Mouse (Mus musculus) CH12.LX (cell line): ENCODE measurements around the gene Kalrn. TPM values are rescaled to one million over a fixed set of nuclear protein-coding genes. Genes with fewer than 3 reads are reported as not detected.

Source experiments
- DNase-seq: peaks from one replicate; pipeline ENCODE4 v3.0.0-alpha.2; 2013; ENCODE audit errors: extremely low read depth
- H3K27ac ChIP-seq: 2 replicates; pipeline ENCODE4 v1.5.1; 2012; ENCODE audit warnings: low read depth, mild to moderate bottlenecking, control low read depth, moderate library complexity; ENCODE audit not compliant: insufficient read depth
- H3K27me3 ChIP-seq: replicated peaks from 2 replicates; pipeline ENCODE3; 2012; ENCODE audit warnings: inconsistent platforms
- H3K36me3 ChIP-seq, 2 experiments: replicated peaks in 1 of 2; 2 replicates each; pipeline versions ENCODE3 to v1.6.1; 2012; ENCODE audit warnings: inconsistent platforms in 1 of 2, low read length in 1 of 2, mild to moderate bottlenecking in 1 of 2, mixed read lengths in 1 of 2, moderate library complexity in 1 of 2; ENCODE audit not compliant: control insufficient read depth in 1 of 2, insufficient read depth in 1 of 2
- H3K4me1 ChIP-seq, 2 experiments: 2 replicates each; pipeline ENCODE4 v1.6.1; 2012; ENCODE audit warnings: inconsistent platforms in 1 of 2, moderate library complexity in 1 of 2; ENCODE audit not compliant: insufficient read depth in 2 of 2, control insufficient read depth in 1 of 2
- H3K4me2 ChIP-seq: 2 replicates; pipeline ENCODE4 v1.6.1; 2012; ENCODE audit warnings: low read depth, mild to moderate bottlenecking, control low read depth; ENCODE audit not compliant: poor library complexity, insufficient read depth, severe bottlenecking
- H3K4me3 ChIP-seq, 3 experiments: fragments of 150-350 bp in 1 of 3; sonication (generic) in 1 of 3; replicated peaks in 1 of 3; 2 replicates each; pipeline versions ENCODE3 to v1.5.1; 2011 to 2012; ENCODE audit warnings: low read depth in 2 of 3, low read length in 2 of 3, mild to moderate bottlenecking in 2 of 3, moderate library complexity in 2 of 3, control low read depth in 1 of 3, improper control_type of control experiment in 1 of 3, inconsistent platforms in 1 of 3, mixed read lengths in 1 of 3; ENCODE audit not compliant: poor library complexity in 1 of 3
- H3K79me2 ChIP-seq: replicated peaks from 2 replicates; pipeline ENCODE4 v1.6.1; 2012; ENCODE audit warnings: mild to moderate bottlenecking, moderate library complexity; ENCODE audit not compliant: control insufficient read depth, poor library complexity, insufficient read depth, severe bottlenecking; ENCODE audit errors: extremely low read depth
- H3K9ac ChIP-seq: 2 replicates; pipeline ENCODE4 v1.6.1; 2012; ENCODE audit warnings: low read depth, mild to moderate bottlenecking, control low read depth, moderate library complexity; ENCODE audit not compliant: insufficient read depth
- H3K9me3 ChIP-seq: replicated peaks from 2 replicates; pipeline ENCODE3; 2012; ENCODE audit warnings: low read length, inconsistent platforms, mixed read lengths
- BHLHE40 ChIP-seq: IDR thresholded peaks from 2 replicates; pipeline ENCODE4 v1.6.1; 2011; ENCODE audit warnings: mild to moderate bottlenecking, low read depth, low read length, improper control_type of control experiment
- CHD1 ChIP-seq: IDR thresholded peaks from 2 replicates; pipeline ENCODE4 v1.6.1; 2012; ENCODE audit warnings: low read depth, low read length, improper control_type of control experiment, inconsistent platforms
- CTCF ChIP-seq, 2 experiments: IDR thresholded peaks in 1 of 2; conservative IDR thresholded peaks in 1 of 2; 2 replicates each; pipeline ENCODE4 v1.5.1; 2011 to 2012; ENCODE audit warnings: low read depth in 2 of 2, low read length in 2 of 2, improper control_type of control experiment in 1 of 2, inconsistent platforms in 1 of 2, mild to moderate bottlenecking in 1 of 2, moderate library complexity in 1 of 2
- ELF1 ChIP-seq: IDR thresholded peaks from 2 replicates; pipeline ENCODE4 v1.6.1; 2014; ENCODE audit warnings: low read depth, mild to moderate bottlenecking, inconsistent platforms, low read length, improper control_type of control experiment
- GABPA ChIP-seq: IDR thresholded peaks from 2 replicates; pipeline ENCODE4 v1.6.1; 2012; ENCODE audit warnings: low read depth, low read length, improper control_type of control experiment, inconsistent platforms; ENCODE audit not compliant: insufficient replicate concordance
- HCFC1 ChIP-seq: IDR thresholded peaks from 2 replicates; pipeline ENCODE4 v1.6.1; 2012; ENCODE audit warnings: low read depth, mild to moderate bottlenecking, inconsistent platforms, low read length, improper control_type of control experiment
- KAT2A ChIP-seq: IDR thresholded peaks from 2 replicates; pipeline ENCODE4 v1.6.1; 2012; ENCODE audit warnings: low read length, improper control_type of control experiment, inconsistent platforms; ENCODE audit not compliant: insufficient replicate concordance
- MAFK ChIP-seq: IDR thresholded peaks from 2 replicates; pipeline ENCODE4 v1.6.1; 2011; ENCODE audit warnings: low read length, improper control_type of control experiment; ENCODE audit not compliant: insufficient replicate concordance
- MAX ChIP-seq: IDR thresholded peaks from 2 replicates; pipeline ENCODE4 v1.6.1; 2011; ENCODE audit warnings: low read length, improper control_type of control experiment
- NELFE ChIP-seq: IDR thresholded peaks from 2 replicates; pipeline ENCODE4 v1.6.1; 2011; ENCODE audit warnings: low read depth, low read length, improper control_type of control experiment
- NRF1 ChIP-seq: IDR thresholded peaks from 2 replicates; pipeline ENCODE4 v1.6.1; 2014; ENCODE audit warnings: low read depth, mild to moderate bottlenecking, inconsistent platforms, low read length, improper control_type of control experiment, moderate library complexity
- PAX5 ChIP-seq: IDR thresholded peaks from 2 replicates; pipeline ENCODE4 v1.6.1; 2012; ENCODE audit warnings: low read length, inconsistent platforms, mixed read lengths
- POLR2A ChIP-seq: IDR thresholded peaks from 2 replicates; pipeline ENCODE4 v1.6.1; 2011; ENCODE audit warnings: low read depth, mild to moderate bottlenecking, improper control_type of control experiment, low read length
- RCOR1 ChIP-seq: conservative IDR thresholded peaks from 2 replicates; pipeline ENCODE4 v1.6.1; 2012; ENCODE audit warnings: low read depth, mild to moderate bottlenecking, inconsistent platforms, low read length, improper control_type of control experiment
- SMC3 ChIP-seq: IDR thresholded peaks from 2 replicates; pipeline ENCODE4 v1.6.1; 2011; ENCODE audit warnings: low read depth, low read length, improper control_type of control experiment
- ZC3H11A ChIP-seq: IDR thresholded peaks from 2 replicates; pipeline ENCODE4 v1.6.1; 2012; ENCODE audit warnings: low read depth, mild to moderate bottlenecking, inconsistent platforms, low read length, improper control_type of control experiment
- dilution Hi-C: fragments of 300-500 bp; cut with MboI; formaldehyde crosslinking; loops from 2 replicates; pipeline ENCODE4 v1.14.3; 2020; ENCODE audit warnings: low sequenced_read_pairs; ENCODE audit not compliant: extremely low pct_unique_long_range_greater_than_20kb, extremely low pct_ligation_motif_present
- in situ Hi-C: fragments of 300-500 bp; cut with MboI; formaldehyde crosslinking; loops from 3 replicates; pipeline ENCODE4 v1.14.3; 2019; ENCODE audit warnings: low sequenced_read_pairs, low pct_ligation_motif_present, low pct_unique_long_range_greater_than_20kb, mixed read lengths
- polyA plus RNA-seq: library from polyadenylated mRNA; unstranded; fragments of >175 nt; gene quantifications from 2 replicates; pipeline ENCODE4 v1.2.1, GENCODE M21; 2012; ENCODE audit warnings: low read depth; ENCODE audit not compliant: insufficient read length
- total RNA-seq, 2 experiments: library from RNA; depleted of rRNA; stranded (reverse); fragments of 300-350 nt in 1 of 2; fragments of >200 nt in 1 of 2; gene quantifications; 2 replicates each; pipeline ENCODE4 v1.2.3; 2012 to 2014

Kalrn gene
- total and polyA plus RNA-seq, 3 experiments, result 0.08 to 0.09 TPM; not detected in 1

DNA sequence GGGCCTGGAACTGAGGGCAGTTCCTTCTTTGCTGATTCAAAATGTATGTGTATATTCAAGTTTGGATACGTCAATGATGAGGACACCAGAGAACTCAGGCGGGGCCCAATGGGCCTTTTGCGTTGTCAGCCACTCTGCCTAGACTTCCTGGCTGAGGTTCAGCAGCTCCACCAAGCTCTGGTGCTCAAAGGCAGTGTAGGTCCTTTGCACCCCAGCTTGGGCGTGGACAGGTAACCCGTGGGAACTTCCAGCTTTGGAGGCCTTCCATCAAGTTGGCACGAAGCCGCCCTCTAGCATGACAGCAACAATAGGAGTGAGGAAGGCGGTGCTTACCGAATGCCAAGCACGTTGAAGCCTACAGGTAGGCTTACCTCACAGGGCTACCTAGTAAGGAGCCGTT lies 639.9 kb downstream of the Kalrn start:
- dilution Hi-C loops (no loop called here), in situ Hi-C loops (no loop called here)
- Histone ChIP-seq H3K4me3 (no peak overlapping the region), H3K27me3 (peaks cover 47% of the 10 kb centered on the region), H3K4me1 (no peaks in the 10 kb centered on the region), H3K4me2 (no peak overlapping the region), H3K9me3 (peaks cover 2% of the 10 kb centered on the region), H3K36me3 (no peaks in the 10 kb centered on the region), H3K9ac (no peak overlapping the region), H3K79me2 (no peaks in the 10 kb centered on the region), H3K27ac (no peak overlapping the region)
- TF ChIP-seq CTCF (conservative IDR thresholded peaks at IDR 0.05 in 1 of 2, IDR thresholded peaks at IDR 0.05 in 1 of 2; ENCODE audit: low read depth in 2 of 2, low read length in 2 of 2) (no peak), PAX5 (no peak), MAFK (no peak), CHD1 (no peak)
- no peak for DNase-seq

DNA sequence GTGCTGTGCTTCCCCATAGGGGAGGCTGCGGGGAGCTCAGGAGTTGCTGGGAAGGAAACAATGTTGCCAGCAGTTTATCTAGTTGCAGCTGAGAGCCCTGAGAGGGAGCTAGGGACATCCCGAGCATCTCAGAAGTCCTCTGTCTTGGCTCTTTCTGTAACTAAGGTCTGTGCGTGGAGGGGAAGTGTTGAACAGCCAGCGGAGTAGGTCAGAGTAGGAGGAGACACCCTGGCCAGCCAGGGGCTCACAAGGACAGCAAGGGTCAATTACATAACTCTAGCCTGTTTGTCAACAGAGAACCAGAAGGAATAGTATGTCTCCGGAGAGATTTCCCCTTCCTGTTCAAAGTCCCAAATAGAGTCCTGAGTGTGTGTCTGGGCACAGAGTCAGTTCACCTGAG lies 641.2 kb downstream of the Kalrn start:
- Histone ChIP-seq H3K36me3 (no peaks in the 10 kb centered on the region), H3K4me3 (no peak overlapping the region), H3K27me3 (peaks cover 48% of the 10 kb centered on the region), H3K9ac (no peak overlapping the region), H3K4me1 (no peaks in the 10 kb centered on the region), H3K9me3 (peaks cover 2% of the 10 kb centered on the region), H3K79me2 (no peaks in the 10 kb centered on the region), H3K27ac (no peak overlapping the region), H3K4me2 (no peak overlapping the region)
- in situ Hi-C loops (no loop called here), dilution Hi-C loops (no loop called here)
- TF ChIP-seq SMC3 (no peak), ELF1 (no peak), BHLHE40 (no peak), KAT2A (no peak), RCOR1 (no peak)
- DNase-seq, result no peak

DNA sequence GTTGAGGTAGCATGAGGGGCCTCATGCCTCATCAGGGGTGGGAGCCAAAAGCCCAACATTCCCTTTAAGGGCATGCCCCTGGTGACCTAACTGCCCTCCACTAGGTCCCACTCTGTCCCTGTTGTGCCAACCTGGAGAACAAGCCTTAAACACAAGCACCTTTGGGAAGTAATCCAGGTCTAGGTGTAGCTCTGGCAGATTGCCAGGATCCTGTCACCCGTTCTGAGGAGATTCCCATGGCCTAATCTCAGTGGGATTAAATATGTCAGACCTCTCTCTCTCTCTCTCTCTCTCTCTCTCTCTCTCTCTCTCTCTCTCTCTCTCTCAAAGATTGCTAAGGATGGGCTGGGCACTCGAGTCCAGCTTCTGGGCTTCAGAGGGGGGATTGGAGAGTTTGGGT lies 641.6 kb downstream of the Kalrn start:
- Histone ChIP-seq H3K4me2 (no peak overlapping the region), H3K4me3 (no peak overlapping the region), H3K27me3 (peaks cover 49% of the 10 kb centered on the region), H3K79me2 (no peaks in the 10 kb centered on the region), H3K9ac (no peak overlapping the region), H3K9me3 (peaks cover 2% of the 10 kb centered on the region), H3K4me1 (no peaks in the 10 kb centered on the region), H3K27ac (no peak overlapping the region), H3K36me3 (no peaks in the 10 kb centered on the region)
- DNase-seq, result no peak
- in situ Hi-C loops (no loop called here), dilution Hi-C loops (no loop called here)
- no peak for TF ChIP-seq KAT2A
- no peak for TF ChIP-seq HCFC1
- no peak for TF ChIP-seq POLR2A
- TF ChIP-seq MAX, result no peak
- no peak for TF ChIP-seq CTCF (conservative IDR thresholded peaks at IDR 0.05 in 1 of 2, IDR thresholded peaks at IDR 0.05 in 1 of 2; ENCODE audit: low read depth in 2 of 2, low read length in 2 of 2)
- TF ChIP-seq NELFE, result no peak
- no peak for TF ChIP-seq GABPA
- TF ChIP-seq ELF1, result no peak
- TF ChIP-seq SMC3, result no peak
- no peak for TF ChIP-seq BHLHE40
- no peak for TF ChIP-seq ZC3H11A
- no peak for TF ChIP-seq NRF1
